Mouse (Mus musculus) lung, postnatal 25 days (tissue): ENCODE measurements around the gene Tmem233.

Experiments
- DNase-seq: peaks from one replicate; pipeline ENCODE4 v3.0.0; 2022; ENCODE audit warnings: low spot score

Gene Tmem233

GRCm38 (mm10) chr5:116083081-116083480, at the start of gene Tmem233:
Gene Tmem233, minus strand, starts transcription at chr5:116083244.
- DNase-seq, result no peak

- peak; percentile 62 for DNase-seq
Observed at GRCm38 (mm10) chr5:116123344-116123743, 40.3 kb upstream of the Tmem233 start.

- DNase-seq, result peak; percentile 2
Observed at GRCm38 (mm10) chr5:116116567-116116966, 33.5 kb upstream of the Tmem233 start.

- no peak for DNase-seq
Observed at GRCm38 (mm10) chr5:116116110-116116509, 33.1 kb upstream of the Tmem233 start.

GRCm38 (mm10) chr5:116115071-116115834, 32.2 kb upstream of the Tmem233 start:
- no peak for DNase-seq

- DNase-seq, result no peak
Observed at GRCm38 (mm10) chr5:116108651-116109050, 25.6 kb upstream of the Tmem233 start.

GRCm38 (mm10) chr5:116084231-116084630, 1.2 kb upstream of the Tmem233 start:
- no peak for DNase-seq

GRCm38 (mm10) chr5:116082241-116082900, 673 bp downstream of the Tmem233 start:
- DNase-seq, result no peak

GRCm38 (mm10) chr5:116081616-116082015, 1.4 kb downstream of the Tmem233 start:
- no peak for DNase-seq

GRCm38 (mm10) chr5:116080736-116081135, 2.3 kb downstream of the Tmem233 start:
- no peak for DNase-seq

GRCm38 (mm10) chr5:116069618-116070017, 13.4 kb downstream of the Tmem233 start:
- peak; percentile 21 for DNase-seq

GRCm38 (mm10) chr5:116052826-116053225, 30.2 kb downstream of the Tmem233 start:
- DNase-seq, result no peak

GRCm38 (mm10) chr5:116052171-116052570, 30.9 kb downstream of the Tmem233 start:
- no peak for DNase-seq

GRCm38 (mm10) chr5:116049821-116050220, 33.2 kb downstream of the Tmem233 start:
- DNase-seq, result no peak

GRCm38 (mm10) chr5:116048321-116048720, 34.7 kb downstream of the Tmem233 start:
- DNase-seq, result no peak

- no peak for DNase-seq
Observed at GRCm38 (mm10) chr5:116046246-116046645, 36.8 kb downstream of the Tmem233 start.

- no peak for DNase-seq
Observed at GRCm38 (mm10) chr5:116045581-116045980, 37.5 kb downstream of the Tmem233 start.

- no peak for DNase-seq
Observed at GRCm38 (mm10) chr5:116042241-116042640, 40.8 kb downstream of the Tmem233 start.

GRCm38 (mm10) chr5:116039706-116040105, 43.3 kb downstream of the Tmem233 start:
- DNase-seq, result no peak

GRCm38 (mm10) chr5:116037731-116038130, 45.3 kb downstream of the Tmem233 start:
- DNase-seq, result no peak

- DNase-seq, result no peak
Observed at GRCm38 (mm10) chr5:116036465-116036864, 46.6 kb downstream of the Tmem233 start.

GRCm38 (mm10) chr5:116031190-116031577, 51.9 kb downstream of the Tmem233 start:
- DNase-seq, result peak; percentile 64

- DNase-seq, result no peak
Observed at GRCm38 (mm10) chr5:116030566-116031189, 52.4 kb downstream of the Tmem233 start.
